Mouse (Mus musculus): ENCODE results near the gene Rhot2.

DNA sequence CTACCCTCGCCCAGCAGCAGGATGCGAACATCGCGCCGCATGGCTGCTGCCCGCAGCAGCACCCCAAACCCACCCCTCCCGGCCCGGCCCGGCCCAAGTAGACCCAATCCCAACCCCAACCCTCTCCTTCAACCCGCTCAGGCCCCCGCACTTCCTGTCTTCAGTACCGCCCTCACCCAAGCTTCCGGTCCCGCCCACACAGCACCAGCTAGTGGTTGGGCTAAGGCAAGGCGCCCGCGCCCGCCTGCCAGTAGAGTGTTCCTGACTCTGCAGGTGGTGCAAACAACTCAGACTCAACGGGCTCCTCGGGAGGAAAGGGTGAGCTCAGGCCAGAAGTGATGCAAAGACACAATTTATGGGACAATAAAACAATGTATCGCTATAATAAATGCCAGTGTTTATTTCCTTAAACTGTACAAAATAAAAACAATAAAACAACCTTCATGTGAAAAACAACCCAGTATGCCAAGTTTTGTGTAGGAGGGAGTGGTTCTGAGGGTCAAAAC is at the start of gene Rhot2:
- TF ChIP-seq CTCF (IDR thresholded peaks at IDR 0.05; ENCODE audit: extremely low read depth, insufficient read depth, low read length), result no peak
- TF ChIP-seq POLR2A (IDR thresholded peaks at IDR 0.05; ENCODE audit: extremely low read depth, insufficient read depth, low read length), result peak; percentile 71; the same call in 1 of the 2 replicates
